Mouse (Mus musculus) C2C12 (cell line): ENCODE data around the gene Smn1.
"Not testable (repeated sequence)": the region's sequence is repeated elsewhere in the genome, so short reads cannot be mapped to it uniquely, and the experiment has no call there.

Experiments used
- CTCF ChIP-seq: IDR thresholded peaks from one replicate; pipeline ENCODE4 v1.5.1; 2011; ENCODE audit not compliant: control insufficient read depth, insufficient read depth, insufficient read length
- MAX ChIP-seq: IDR thresholded peaks from one replicate; pipeline ENCODE4 v1.6.1; 2011; ENCODE audit warnings: mild to moderate bottlenecking, control low read depth
- MYOD1 ChIP-seq: IDR thresholded peaks from one replicate; pipeline ENCODE4 v1.6.1; 2011; ENCODE audit warnings: low read depth; ENCODE audit not compliant: control insufficient read depth, insufficient read length
- MYOG ChIP-seq: IDR thresholded peaks from one replicate; pipeline ENCODE4 v1.6.1; 2011; ENCODE audit not compliant: control insufficient read depth, insufficient read length; ENCODE audit errors: extremely low read depth
- USF1 ChIP-seq: IDR thresholded peaks from one replicate; pipeline ENCODE4 v1.6.1; 2011; ENCODE audit warnings: low read depth, mild to moderate bottlenecking, control low read depth, moderate library complexity

DNA sequence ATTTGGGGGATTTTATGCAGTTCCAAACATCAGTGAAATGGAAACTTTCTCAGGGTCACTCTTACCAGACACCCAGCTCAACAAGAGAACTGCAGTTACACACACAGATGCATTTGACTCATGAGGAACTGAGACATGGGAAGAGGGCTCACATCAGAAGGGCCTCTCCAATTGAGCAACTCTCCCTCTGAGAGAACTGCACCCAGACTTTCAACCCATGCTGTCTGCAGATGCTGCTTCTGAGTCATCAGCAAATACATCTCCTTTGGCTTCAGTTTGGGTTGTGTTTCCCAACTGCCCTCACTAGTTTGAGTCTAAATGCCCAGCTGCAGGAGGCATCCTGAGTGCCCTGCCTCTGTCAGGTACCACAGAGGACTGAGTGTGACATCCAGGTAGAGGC is 58.5 kb downstream of the Smn1 start:
- TF ChIP-seq CTCF, USF1, MYOG, MYOD1, MAX: not testable (repeated sequence)
